Mouse (Mus musculus) hindbrain, embryonic 16.5 days (tissue): ENCODE measurements around the gene Lrrc4c. TPM values are rescaled to one million over a fixed set of nuclear protein-coding genes. Genes with fewer than 3 reads are reported as not detected.

Experiments
- ATAC-seq: fragments of 200-750 bp; cut with Nextera tagmentation; 2 replicates; pipeline ENCODE4 v1.8.0; 2017; ENCODE audit warnings: moderate TSS enrichment, moderate library complexity
- H3K27ac ChIP-seq: fragments of 300-500 bp; sonication (generic); 2 replicates; pipeline ENCODE4 v1.5.1; 2014; ENCODE audit warnings: low read depth, mild to moderate bottlenecking, control low read depth, low read length, moderate library complexity
- H3K27me3 ChIP-seq: fragments of 300-500 bp; sonication (generic); replicated peaks from 2 replicates; pipeline ENCODE4 v1.6.1; 2014; ENCODE audit warnings: low read length; ENCODE audit not compliant: control insufficient read depth, insufficient read depth
- H3K36me3 ChIP-seq: fragments of 300-500 bp; sonication (generic); 2 replicates; pipeline ENCODE4 v1.6.1; 2014; ENCODE audit warnings: mild to moderate bottlenecking, low read length, moderate library complexity, mixed read lengths; ENCODE audit not compliant: control insufficient read depth, insufficient read depth
- H3K4me1 ChIP-seq: fragments of 300-500 bp; sonication (generic); 2 replicates; pipeline ENCODE4 v1.6.1; 2014; ENCODE audit warnings: low read depth, low read length; ENCODE audit not compliant: control insufficient read depth, insufficient read depth
- H3K4me2 ChIP-seq: fragments of 300-500 bp; sonication (generic); 2 replicates; pipeline ENCODE4 v1.6.1; 2014; ENCODE audit warnings: mild to moderate bottlenecking, low read length, control low read depth, moderate library complexity
- H3K4me3 ChIP-seq: fragments of 300-500 bp; sonication (generic); 2 replicates; pipeline ENCODE4 v1.5.1; 2014; ENCODE audit warnings: mild to moderate bottlenecking, low read length, control low read depth, moderate library complexity
- H3K9ac ChIP-seq: fragments of 300-500 bp; sonication (generic); 2 replicates; pipeline ENCODE4 v1.6.1; 2014; ENCODE audit warnings: low read depth, mild to moderate bottlenecking, control low read depth, low read length, moderate library complexity
- H3K9me3 ChIP-seq: fragments of 300-500 bp; sonication (generic); 2 replicates; pipeline ENCODE4 v1.6.1; 2014; ENCODE audit warnings: mild to moderate bottlenecking, low read length, moderate library complexity; ENCODE audit not compliant: control insufficient read depth
- WGBS: fragments of 180-500 bp; shearing (Covaris S2); extraction: QIAGEN DNeasy Blood & Tissue Kit; methylation state at CpG from one replicate; pipeline ENCODE4 v1.1.7; 2014; 5-methylcytosine and 5-hydroxymethylcytosine counted together
- polyA plus RNA-seq: library from polyadenylated mRNA; unstranded; fragments of >200 nt; fragmentation: Nextera tagmentation; extraction: Ambion mirVana; gene quantifications from 2 replicates; pipeline ENCODE4 v1.2.1, GENCODE M21; 2015

The Lrrc4c gene
- polyA plus RNA-seq, 1 experiment from 2014 or later = 42.5 TPM

DNA sequence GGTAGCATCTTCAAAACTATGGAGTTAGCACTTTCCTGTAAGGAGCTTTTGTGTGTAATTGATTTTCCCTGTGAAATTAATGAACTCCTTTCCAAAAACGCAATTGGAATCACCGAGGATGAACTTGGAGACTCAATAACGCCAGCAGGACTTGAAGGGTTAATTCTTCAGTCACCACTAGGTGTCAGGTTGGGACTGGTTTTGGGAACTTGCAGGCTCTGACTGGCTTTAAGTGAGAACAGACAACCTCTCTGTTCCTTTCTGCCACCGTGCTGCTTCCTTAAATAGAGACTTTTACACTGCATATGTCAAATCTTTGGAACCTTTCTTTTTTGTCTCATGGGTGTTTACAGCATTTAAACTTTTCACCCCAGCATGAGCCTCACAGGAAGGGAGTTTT is 267.7 kb downstream of the Lrrc4c start:
- peak overlapping the region; percentile 43 for H3K4me2 ChIP-seq
- H3K9me3 ChIP-seq = no peaks in the 10 kb centered on the region
- H3K27me3 ChIP-seq = no peaks in the 10 kb centered on the region
- WGBS = 5% methylated on average over 4 of the region's 4 CpGs
- no peaks in the 10 kb centered on the region for H3K36me3 ChIP-seq
- no peak overlapping the region for H3K9ac ChIP-seq
- no peak overlapping the region for H3K27ac ChIP-seq
- no peaks in the 10 kb centered on the region for H3K4me1 ChIP-seq
- H3K4me3 ChIP-seq = no peak overlapping the region
- ATAC-seq = peak; percentile 85

DNA sequence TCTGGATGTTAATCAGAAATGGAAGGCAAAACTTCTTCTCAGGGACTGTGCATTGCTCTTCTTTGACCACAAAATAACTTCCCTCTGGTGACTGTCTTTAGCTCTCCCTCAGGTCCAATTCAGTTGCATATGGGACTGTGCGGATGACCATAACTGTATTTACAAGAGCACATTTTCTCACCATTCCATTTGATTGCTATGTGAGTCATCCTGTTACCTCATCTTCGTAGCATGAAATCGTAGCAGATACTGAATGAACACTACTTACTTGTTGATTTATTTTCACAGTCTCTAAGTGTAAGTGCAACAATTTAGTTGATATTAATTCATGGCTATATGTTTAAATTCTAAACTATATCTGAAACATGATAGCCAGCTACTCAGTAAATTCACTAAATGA is 286.8 kb downstream of the Lrrc4c start:
- H3K9me3 ChIP-seq = no peaks in the 10 kb centered on the region
- no peak overlapping the region for H3K4me2 ChIP-seq
- H3K27me3 ChIP-seq = no peaks in the 10 kb centered on the region
- H3K4me1 ChIP-seq = no peaks in the 10 kb centered on the region
- 92% methylated on average over 3 of the region's 3 CpGs for WGBS
- no peak overlapping the region for H3K27ac ChIP-seq
- no peak for ATAC-seq
- H3K4me3 ChIP-seq = no peak overlapping the region
- H3K36me3 ChIP-seq = no peaks in the 10 kb centered on the region
- no peak overlapping the region for H3K9ac ChIP-seq

DNA sequence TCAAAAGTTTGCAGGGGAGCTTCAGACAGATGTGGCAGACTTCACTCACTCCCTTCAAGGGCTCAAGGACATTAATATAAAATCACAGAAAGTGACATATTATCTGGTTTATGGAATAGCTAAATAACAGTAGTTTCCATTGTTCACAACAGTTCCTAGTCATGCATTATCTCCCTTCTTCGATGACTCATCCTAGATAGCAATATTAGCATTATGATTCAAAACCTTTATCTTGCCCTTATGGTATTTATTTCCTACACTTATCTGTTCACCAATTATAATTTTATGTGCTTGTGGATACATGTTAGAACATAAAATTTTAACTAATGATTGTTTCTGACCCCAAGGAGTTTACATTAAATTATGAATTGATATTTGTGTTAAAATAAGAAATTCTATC is 296.2 kb downstream of the Lrrc4c start:
- WGBS = 92% methylated on average over 1 of the region's 1 CpGs
- Histone ChIP-seq H3K9me3 (no peaks in the 10 kb centered on the region), H3K27ac (no peak overlapping the region), H3K4me1 (no peaks in the 10 kb centered on the region), H3K27me3 (no peaks in the 10 kb centered on the region), H3K9ac (no peak overlapping the region), H3K4me2 (no peak overlapping the region), H3K4me3 (no peak overlapping the region), H3K36me3 (no peaks in the 10 kb centered on the region)
- ATAC-seq = no peak

DNA sequence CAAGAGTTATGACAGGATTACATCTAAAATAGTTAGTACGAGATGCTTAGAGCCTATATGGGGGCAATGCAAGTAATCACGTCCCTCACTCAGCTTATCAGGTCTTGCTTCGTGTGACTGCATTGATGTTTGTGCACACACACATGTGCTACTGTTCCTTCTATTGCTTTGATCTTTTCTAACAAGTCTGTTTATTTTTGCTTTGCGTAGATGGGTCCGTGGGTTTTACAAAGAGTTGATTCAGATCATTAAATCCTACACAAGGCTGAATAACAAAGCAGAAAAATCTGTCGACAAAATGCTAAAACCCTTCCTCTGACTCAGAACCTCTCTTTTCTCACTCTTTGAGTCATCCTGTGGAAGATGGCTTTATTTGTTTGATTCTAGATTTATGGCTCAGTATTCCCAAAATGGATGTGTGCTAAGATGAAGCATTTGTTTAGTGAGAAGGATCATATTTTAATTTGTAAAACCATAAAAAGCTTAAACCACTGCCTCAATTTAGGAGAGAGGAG is 300.8 kb downstream of the Lrrc4c start:
- H3K9me3 ChIP-seq = no peaks in the 10 kb centered on the region
- ATAC-seq = no peak
- 71% methylated on average over 6 of the region's 6 CpGs for WGBS
- H3K36me3 ChIP-seq = no peaks in the 10 kb centered on the region
- no peak overlapping the region for H3K9ac ChIP-seq
- no peaks in the 10 kb centered on the region for H3K4me1 ChIP-seq
- no peak overlapping the region for H3K27ac ChIP-seq
- no peak overlapping the region for H3K4me3 ChIP-seq
- no peaks in the 10 kb centered on the region for H3K27me3 ChIP-seq
- no peak overlapping the region for H3K4me2 ChIP-seq

DNA sequence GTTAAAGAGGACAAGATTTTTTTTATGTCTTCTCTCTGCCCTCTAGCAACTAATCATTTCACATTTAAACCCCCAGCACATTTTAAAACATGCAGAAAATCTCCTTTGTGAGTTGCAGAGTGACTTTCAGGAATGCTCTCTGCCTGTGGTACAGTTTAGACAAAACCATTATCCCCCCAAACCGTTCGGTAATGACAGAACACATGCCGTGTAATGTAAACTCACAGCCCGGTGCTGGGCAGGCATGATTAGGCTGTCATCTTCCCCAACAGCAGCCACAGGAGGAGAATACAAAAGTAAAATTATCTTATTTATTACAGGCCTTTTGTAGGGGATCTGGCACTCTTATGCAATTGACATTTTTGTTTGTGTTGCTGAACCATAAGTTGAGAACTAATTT is 349.1 kb downstream of the Lrrc4c start:
- Histone ChIP-seq H3K4me2 (no peak overlapping the region), H3K9ac (no peak overlapping the region), H3K4me1 (no peaks in the 10 kb centered on the region), H3K27ac (no peak overlapping the region), H3K9me3 (no peaks in the 10 kb centered on the region), H3K27me3 (no peaks in the 10 kb centered on the region), H3K36me3 (no peaks in the 10 kb centered on the region), H3K4me3 (no peak overlapping the region)
- 16% methylated on average over 4 of the region's 4 CpGs for WGBS
- no peak for ATAC-seq

DNA sequence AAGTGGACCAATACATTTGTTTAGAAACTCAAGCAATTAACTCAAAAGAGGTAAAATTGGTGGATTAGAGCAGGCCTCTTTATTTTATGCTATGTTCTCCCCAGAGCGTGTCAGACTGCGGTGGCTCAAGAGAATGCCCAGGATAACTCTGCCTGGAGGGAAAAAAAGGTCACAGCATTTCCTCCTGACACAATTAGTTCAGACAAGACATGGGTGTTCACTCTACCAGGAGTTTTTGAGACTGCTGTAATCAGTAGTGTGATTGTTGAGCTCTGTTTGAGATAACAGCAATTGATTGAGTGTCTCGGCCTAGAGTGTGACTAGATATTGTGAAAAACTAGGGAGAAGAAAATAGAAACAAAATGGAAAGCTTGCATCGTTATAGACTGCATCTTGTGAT is 363.8 kb downstream of the Lrrc4c start:
- Histone ChIP-seq H3K9ac (no peak overlapping the region), H3K4me3 (no peak overlapping the region), H3K4me2 (no peak overlapping the region), H3K36me3 (no peaks in the 10 kb centered on the region), H3K9me3 (no peaks in the 10 kb centered on the region), H3K4me1 (no peaks in the 10 kb centered on the region), H3K27me3 (no peaks in the 10 kb centered on the region), H3K27ac (no peak overlapping the region)
- 76% methylated on average over 4 of the region's 4 CpGs for WGBS
- ATAC-seq = no peak

DNA sequence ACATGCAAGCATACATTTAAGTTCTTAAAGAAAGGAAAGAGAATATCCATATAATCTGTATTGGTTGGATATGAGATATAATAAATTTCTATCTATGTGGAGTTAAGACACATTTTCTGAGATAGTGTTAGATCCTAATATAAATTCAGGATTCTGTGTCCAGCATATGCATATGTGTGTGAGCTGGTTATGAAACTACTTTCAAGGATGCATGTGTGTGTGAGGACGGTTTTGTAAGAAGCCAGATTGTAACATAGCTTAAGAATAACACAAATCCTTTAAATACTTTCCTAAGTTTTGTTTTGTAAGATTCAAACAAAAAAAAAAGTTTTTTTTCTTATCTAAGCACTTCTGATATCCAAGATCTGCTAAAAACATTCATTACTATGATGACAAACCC is 367.4 kb downstream of the Lrrc4c start:
- Histone ChIP-seq H3K27ac (no peak overlapping the region), H3K27me3 (no peaks in the 10 kb centered on the region), H3K4me2 (no peak overlapping the region), H3K4me3 (no peak overlapping the region), H3K9ac (no peak overlapping the region), H3K36me3 (no peaks in the 10 kb centered on the region), H3K9me3 (no peaks in the 10 kb centered on the region), H3K4me1 (no peaks in the 10 kb centered on the region)
- 85% methylated on average over 1 of the region's 1 CpGs for WGBS
- no peak for ATAC-seq

DNA sequence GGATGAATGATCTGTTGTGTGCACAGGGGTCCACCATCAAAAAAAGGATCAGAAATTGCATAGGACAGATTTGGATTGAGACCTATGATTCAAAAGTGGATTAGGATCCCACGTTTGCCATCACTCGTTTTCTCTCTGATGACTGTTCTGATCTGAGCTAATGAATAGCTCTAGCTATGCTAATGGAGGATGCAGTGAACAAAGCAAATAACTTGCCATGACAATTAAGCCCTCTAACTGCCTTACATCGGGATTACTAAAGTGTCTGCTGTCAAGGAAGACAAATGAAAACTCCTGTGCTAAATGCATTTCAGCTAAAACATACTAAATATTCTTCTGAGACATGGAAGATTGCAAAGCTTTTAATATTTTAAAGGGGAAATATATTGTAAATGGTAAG is 387.0 kb downstream of the Lrrc4c start:
- H3K9ac ChIP-seq = no peak overlapping the region
- no peaks in the 10 kb centered on the region for H3K9me3 ChIP-seq
- no peak overlapping the region for H3K27ac ChIP-seq
- no peak for ATAC-seq
- WGBS = 23% methylated on average over 3 of the region's 3 CpGs
- H3K4me3 ChIP-seq = no peak overlapping the region
- H3K4me2 ChIP-seq = no peak overlapping the region
- H3K27me3 ChIP-seq = no peaks in the 10 kb centered on the region
- H3K36me3 ChIP-seq = no peaks in the 10 kb centered on the region
- H3K4me1 ChIP-seq = no peaks in the 10 kb centered on the region; the same call in 1 of the 2 replicates

DNA sequence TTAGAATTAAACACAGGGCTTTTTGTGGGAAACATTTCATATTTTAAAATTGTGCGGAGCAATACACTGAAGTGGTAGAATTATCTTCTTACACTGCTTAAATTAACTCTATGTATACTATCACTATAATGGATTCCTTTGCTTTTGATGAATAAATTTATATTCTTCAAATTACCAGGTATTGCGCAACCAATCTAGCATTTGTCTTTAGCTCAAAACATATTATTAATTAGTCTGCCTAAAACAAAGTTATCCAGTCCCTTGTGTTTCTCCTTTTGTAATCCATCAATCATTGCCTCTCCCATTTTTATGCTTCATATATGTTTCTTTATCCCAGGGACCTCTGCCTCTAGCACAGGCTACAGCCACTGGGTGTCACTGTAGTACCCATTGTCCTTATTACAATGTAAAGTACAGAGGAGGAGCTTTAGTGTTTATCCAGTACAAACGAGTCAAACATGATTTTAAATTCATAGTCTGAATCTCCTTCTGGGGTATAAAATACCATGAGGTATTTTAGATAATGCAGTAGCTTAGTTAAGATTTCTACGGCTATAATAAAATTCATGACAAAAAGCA is 389.9 kb downstream of the Lrrc4c start:
- WGBS = 67% methylated on average over 4 of the region's 4 CpGs

DNA sequence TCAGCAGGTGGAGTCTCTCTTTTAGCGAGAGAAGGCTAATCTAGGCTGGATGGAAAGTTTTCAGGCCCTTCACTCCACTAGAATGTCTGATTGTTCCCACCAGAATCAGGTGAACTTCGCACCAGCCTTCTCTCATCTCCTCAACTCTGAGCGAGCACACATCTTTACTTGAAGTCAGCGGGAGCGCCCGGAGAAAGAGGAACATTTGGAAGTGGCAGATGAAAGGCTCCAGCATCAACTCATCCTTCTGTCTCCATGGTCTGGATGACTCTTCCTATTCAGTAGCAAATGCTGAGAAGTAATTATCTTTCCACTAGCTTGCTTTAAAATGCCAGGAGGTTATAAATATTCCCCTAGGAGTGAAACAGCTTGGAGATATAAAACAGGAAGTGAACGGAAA is 396.6 kb downstream of the Lrrc4c start:
- H3K27me3 ChIP-seq = no peaks in the 10 kb centered on the region
- H3K9ac ChIP-seq = no peak overlapping the region
- H3K4me1 ChIP-seq = no peaks in the 10 kb centered on the region
- no peak overlapping the region for H3K27ac ChIP-seq
- H3K4me3 ChIP-seq = no peak overlapping the region
- H3K9me3 ChIP-seq = no peaks in the 10 kb centered on the region
- 87% methylated on average over 7 of the region's 7 CpGs for WGBS
- no peak for ATAC-seq
- no peaks in the 10 kb centered on the region for H3K36me3 ChIP-seq
- no peak overlapping the region for H3K4me2 ChIP-seq

More for the DNA sequence above, 389.9 kb downstream of the Lrrc4c start:
- Histone ChIP-seq H3K27me3 (no peaks in the 10 kb centered on the region), H3K4me2 (no peak overlapping the region), H3K9me3 (no peaks in the 10 kb centered on the region), H3K36me3 (no peaks in the 10 kb centered on the region), H3K4me1 (no peaks in the 10 kb centered on the region; the same call in 1 of the 2 replicates), H3K4me3 (no peak overlapping the region), H3K9ac (no peak overlapping the region), H3K27ac (no peak overlapping the region)
- ATAC-seq = no peak
